Mouse (Mus musculus): ENCODE measurements around the gene Naaladl2.

GRCm38 (mm10) chr3:24106391-24106790, 1037.7 kb downstream of the Naaladl2 start:
- TF ChIP-seq CTCF (conservative IDR thresholded peaks at IDR 0.05; ENCODE audit: insufficient read depth, insufficient read length, low read depth, low read length) (no peak), POLR2A (IDR thresholded peaks at IDR 0.05; ENCODE audit: low read depth, low read length) (no peak)

Data from kidney, adult 2 months (tissue).